Comparison of ENCODE assay signal across 8 mouse cellular contexts in genomic region chr11:6443102-6443501, GRCm38 (mm10). TPM values are rescaled to one million over a fixed set of nuclear protein-coding genes. Genes with fewer than 3 reads are reported as not detected.
A peak's percentile ranks its signal among the peaks of the same experiment; 100 is the strongest.
DNase-seq lines count a peak whose midpoint lies in the region; ATAC-seq and TF ChIP-seq lines count a peak whose summit lies in the region.

No protein-coding gene starts in this region.

- H3K9me3 ChIP-seq in kidney, embryonic 14.5 days (ENCODE audit: control insufficient read depth, low read length): no peaks in the 10 kb centered on the region
- no peaks in the 10 kb centered on the region for H3K9me3 ChIP-seq in hindbrain, embryonic 15.5 days
- no peaks in the 10 kb centered on the region for H3K9me3 ChIP-seq in midbrain, embryonic 15.5 days

- H3K4me1 ChIP-seq in kidney, embryonic 14.5 days (ENCODE audit: control insufficient read depth, insufficient read depth, low read length): peaks cover 3% of the 10 kb centered on the region; the same call in 1 of the 2 replicates
- H3K4me1 ChIP-seq in hindbrain, embryonic 15.5 days (replicated peaks): peaks cover 12% of the 10 kb centered on the region
- H3K4me1 ChIP-seq in midbrain, embryonic 15.5 days: peaks cover 16% of the 10 kb centered on the region

- peak overlapping the region; percentile 49 for H3K4me2 ChIP-seq in kidney, embryonic 14.5 days (replicated peaks; ENCODE audit: low read depth, low read length)
- peak overlapping the region; percentile 64 for H3K4me2 ChIP-seq in hindbrain, embryonic 15.5 days
- peak overlapping the region; percentile 64 for H3K4me2 ChIP-seq in midbrain, embryonic 15.5 days

- TF ChIP-seq CTCF in brain, embryonic 14.5 days (IDR thresholded peaks at IDR 0.05; ENCODE audit: borderline replicate concordance, extremely low read depth, insufficient read depth, insufficient read length): no peak

- 45% methylated on average over 4 of the region's 4 CpGs for WGBS in kidney, embryonic 14.5 days
- WGBS in hindbrain, embryonic 15.5 days: 55% methylated on average over 4 of the region's 4 CpGs
- whole genome bisulfite sequencing in midbrain, embryonic 15.5 days: 42% methylated on average over 4 of the region's 4 CpGs

- DNase-seq in kidney, adult 9 months: no peak
- DNase-seq in brain, embryonic 14.5 days (ENCODE audit: low read depth): peak; percentile 10
- no peak for DNase-seq in frontal cortex, postnatal 10 days (ENCODE audit: low spot score in 2 of 2)
- no peak for DNase-seq in right cerebral cortex, postnatal 36 days (ENCODE audit: low spot score in 2 of 2)
- DNase-seq in thymus, postnatal 4 days: no peak

- H3K27me3 ChIP-seq in kidney, embryonic 14.5 days (ENCODE audit: control insufficient read depth, insufficient read depth, low read length): no peaks in the 10 kb centered on the region
- no peaks in the 10 kb centered on the region for H3K27me3 ChIP-seq in hindbrain, embryonic 15.5 days
- H3K27me3 ChIP-seq in midbrain, embryonic 15.5 days (replicated peaks): no peaks in the 10 kb centered on the region

- TF ChIP-seq POLR2A in brain, embryonic 14.5 days (IDR thresholded peaks at IDR 0.05; ENCODE audit: borderline replicate concordance, extremely low read depth, insufficient read depth, insufficient read length, poor library complexity, severe bottlenecking): no peak

- peaks cover 4% of the 10 kb centered on the region for H3K36me3 ChIP-seq in kidney, embryonic 14.5 days (ENCODE audit: control insufficient read depth, insufficient read depth, low read length)
- H3K36me3 ChIP-seq in hindbrain, embryonic 15.5 days: no peaks in the 10 kb centered on the region
- no peaks in the 10 kb centered on the region for H3K36me3 ChIP-seq in midbrain, embryonic 15.5 days (replicated peaks)

- H3K9ac ChIP-seq in kidney, embryonic 14.5 days (ENCODE audit: low read depth, low read length): peak overlapping the region; percentile 88
- peak overlapping the region; percentile 67 for H3K9ac ChIP-seq in hindbrain, embryonic 15.5 days
- H3K9ac ChIP-seq in midbrain, embryonic 15.5 days: peak overlapping the region; percentile 84

- H3K4me3 ChIP-seq in kidney, embryonic 14.5 days (ENCODE audit: low read length): peak overlapping the region; percentile 82
- peak overlapping the region; percentile 68 for H3K4me3 ChIP-seq in hindbrain, embryonic 15.5 days
- H3K4me3 ChIP-seq in midbrain, embryonic 15.5 days: peak overlapping the region; percentile 89

- ATAC-seq in kidney, embryonic 14.5 days (ENCODE audit: low FRiP score, low TSS enrichment): no peak
- ATAC-seq in hindbrain, embryonic 15.5 days (ENCODE audit: low FRiP score, low read depth): no peak
- no peak for ATAC-seq in midbrain, embryonic 15.5 days (replicated peaks)

- H3K27ac ChIP-seq in kidney, embryonic 14.5 days (ENCODE audit: low read depth, low read length): peak overlapping the region; percentile 92; the same call in 1 of the 2 replicates
- no peak overlapping the region for H3K27ac ChIP-seq in hindbrain, embryonic 15.5 days (replicated peaks)
- H3K27ac ChIP-seq in midbrain, embryonic 15.5 days: no peak overlapping the region

RNA-seq across cellular contexts. Expression of gene H2afv, which starts 1.1 kb away (rescaled TPM):
- polyA plus RNA-seq in kidney, embryonic 14.5 days (2014; fragmentation: Nextera tagmentation; extraction: Ambion mirVana): 654 and 761 TPM in 2 replicates
- polyA plus RNA-seq in brain, embryonic 14.5 days (2012; rRNA removed): 207 and 320 TPM in 2 replicates
- 259 and 323 TPM in 2 replicates for polyA plus RNA-seq in hindbrain, embryonic 15.5 days (2015; fragmentation: Nextera tagmentation; extraction: Ambion mirVana)
- polyA plus RNA-seq in midbrain, embryonic 15.5 days (2015; fragmentation: Nextera tagmentation; extraction: Ambion mirVana): 250 and 290 TPM in 2 replicates

RNA-seq across cellular contexts. Expression of gene Ppia, which starts 27.9 kb away (rescaled TPM):
- polyA plus RNA-seq in kidney, embryonic 14.5 days (2014; fragmentation: Nextera tagmentation; extraction: Ambion mirVana): 6,047 and 7,558 TPM in 2 replicates
- 2,174 and 2,845 TPM in 2 replicates for polyA plus RNA-seq in brain, embryonic 14.5 days (2012; rRNA removed)
- polyA plus RNA-seq in hindbrain, embryonic 15.5 days (2015; fragmentation: Nextera tagmentation; extraction: Ambion mirVana): 4,085 and 4,343 TPM in 2 replicates
- 3,416 and 3,418 TPM in 2 replicates for polyA plus RNA-seq in midbrain, embryonic 15.5 days (2015; fragmentation: Nextera tagmentation; extraction: Ambion mirVana)

RNA-seq across cellular contexts. Expression of gene Purb, which starts 32.6 kb away (rescaled TPM):
- polyA plus RNA-seq in kidney, embryonic 14.5 days (2014; fragmentation: Nextera tagmentation; extraction: Ambion mirVana): 28.1 and 29.5 TPM in 2 replicates
- polyA plus RNA-seq in brain, embryonic 14.5 days (2012; rRNA removed): 8.8 and 12.8 TPM in 2 replicates
- 10.7 and 11.0 TPM in 2 replicates for polyA plus RNA-seq in hindbrain, embryonic 15.5 days (2015; fragmentation: Nextera tagmentation; extraction: Ambion mirVana)
- polyA plus RNA-seq in midbrain, embryonic 15.5 days (2015; fragmentation: Nextera tagmentation; extraction: Ambion mirVana): 11.3 and 11.4 TPM in 2 replicates

RNA-seq across cellular contexts. Expression of gene Zmiz2, which starts 54.2 kb away (rescaled TPM):
- polyA plus RNA-seq in kidney, embryonic 14.5 days (2014; fragmentation: Nextera tagmentation; extraction: Ambion mirVana): 11.0 and 14.6 TPM in 2 replicates
- 65.3 and 153 TPM in 2 replicates for polyA plus RNA-seq in brain, embryonic 14.5 days (2012; rRNA removed)
- polyA plus RNA-seq in hindbrain, embryonic 15.5 days (2015; fragmentation: Nextera tagmentation; extraction: Ambion mirVana): 29.6 and 30.8 TPM in 2 replicates
- polyA plus RNA-seq in midbrain, embryonic 15.5 days (2015; fragmentation: Nextera tagmentation; extraction: Ambion mirVana): 39.0 and 41.0 TPM in 2 replicates
